Mouse (Mus musculus) forebrain, postnatal 0 days (tissue): ENCODE results near the gene Fam83b. TPM values are rescaled to one million over a fixed set of nuclear protein-coding genes. Genes with fewer than 3 reads are reported as not detected.

ENCODE experiments used
- ATAC-seq: fragments of 200-750 bp; cut with Nextera tagmentation; 2 replicates; pipeline ENCODE4 v1.8.0; 2017; ENCODE audit warnings: mild to moderate bottlenecking, moderate library complexity
- DNase-seq: peaks from one replicate; pipeline ENCODE4 v3.0.0-alpha.2; 2015
- H3K27ac ChIP-seq: fragments of 300-500 bp; sonication (generic); 2 replicates; pipeline ENCODE4 v1.5.1; 2014; ENCODE audit warnings: low read depth, mild to moderate bottlenecking, antibody characterized with exemption, low read length, moderate library complexity, mixed read lengths
- H3K27me3 ChIP-seq: fragments of 300-500 bp; sonication (generic); 2 replicates; pipeline ENCODE4 v1.6.1; 2014; ENCODE audit warnings: mild to moderate bottlenecking, low read length, mixed read lengths; ENCODE audit not compliant: insufficient read depth
- H3K36me3 ChIP-seq: fragments of 300-500 bp; sonication (generic); 2 replicates; pipeline ENCODE4 v1.6.1; 2014; ENCODE audit warnings: mild to moderate bottlenecking, moderate library complexity; ENCODE audit not compliant: insufficient read depth
- H3K4me1 ChIP-seq: fragments of 300-500 bp; sonication (generic); 2 replicates; pipeline ENCODE4 v1.6.1; 2014; ENCODE audit warnings: antibody characterized with exemption; ENCODE audit not compliant: insufficient read depth
- H3K4me2 ChIP-seq: fragments of 300-500 bp; sonication (generic); 2 replicates; pipeline ENCODE4 v1.6.1; 2014; ENCODE audit warnings: low read depth, mild to moderate bottlenecking, moderate library complexity
- H3K4me3 ChIP-seq: fragments of 300-500 bp; sonication (generic); 2 replicates; pipeline ENCODE4 v1.5.1; 2014; ENCODE audit warnings: low read depth, low read length, mixed read lengths
- H3K9ac ChIP-seq: fragments of 300-500 bp; sonication (generic); 2 replicates; pipeline ENCODE4 v1.6.1; 2014; ENCODE audit warnings: mild to moderate bottlenecking
- H3K9me3 ChIP-seq: fragments of 300-500 bp; sonication (generic); 2 replicates; pipeline ENCODE4 v1.6.1; 2016; ENCODE audit warnings: low read length
- CTCF ChIP-seq: sonication (generic); IDR thresholded peaks from 2 replicates; pipeline ENCODE4 v1.5.1; 2016; ENCODE audit warnings: antibody characterized with exemption, control low read depth, low read depth
- WGBS: fragments of 180-500 bp; shearing (Covaris S2); extraction: QIAGEN DNeasy Blood & Tissue Kit; methylation state at CpG from one replicate; pipeline ENCODE4 v1.1.7; 2014; 5-methylcytosine and 5-hydroxymethylcytosine counted together
- polyA plus RNA-seq: library from polyadenylated mRNA; unstranded; fragments of >200 nt; fragmentation: Nextera tagmentation; extraction: Ambion mirVana; gene quantifications from 2 replicates; pipeline ENCODE4 v1.2.1, GENCODE M21; 2015
- total RNA-seq: library from RNA; depleted of rRNA; stranded (reverse); fragments of >200 nt; gene quantifications from 2 replicates; pipeline ENCODE4 v1.2.3, GENCODE M21; 2014; rRNA removed

Fam83b gene
- total and polyA plus RNA-seq, 2 experiments from 2014 or later = 0.10 to 0.18 TPM

DNA sequence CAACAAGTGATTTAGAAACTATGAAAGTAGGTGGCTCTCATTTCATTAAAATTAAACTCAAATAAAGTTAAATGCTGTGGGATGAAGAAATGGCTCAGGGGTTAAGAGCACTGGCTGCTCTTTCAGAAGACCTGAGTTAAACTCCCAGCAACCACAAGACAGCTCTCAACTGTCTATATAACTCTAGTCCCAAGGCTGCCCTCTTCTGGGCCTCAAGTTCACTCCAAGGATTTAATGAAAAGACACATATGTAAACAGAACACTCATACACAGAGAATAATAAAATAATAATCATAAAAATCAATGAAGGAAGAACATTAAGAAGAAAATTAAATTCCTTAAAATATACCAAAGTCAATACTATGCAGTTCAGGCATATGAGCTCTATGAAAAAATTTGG lies 105.4 kb downstream of the Fam83b start:
- Histone ChIP-seq H3K9ac (no peak overlapping the region), H3K9me3 (no peaks in the 10 kb centered on the region), H3K36me3 (no peaks in the 10 kb centered on the region), H3K27me3 (no peaks in the 10 kb centered on the region), H3K27ac (no peak overlapping the region), H3K4me1 (no peaks in the 10 kb centered on the region), H3K4me2 (no peak overlapping the region), H3K4me3 (no peak overlapping the region)
- no peak for TF ChIP-seq CTCF
- ATAC-seq (no peak), DNase-seq (no peak)

DNA sequence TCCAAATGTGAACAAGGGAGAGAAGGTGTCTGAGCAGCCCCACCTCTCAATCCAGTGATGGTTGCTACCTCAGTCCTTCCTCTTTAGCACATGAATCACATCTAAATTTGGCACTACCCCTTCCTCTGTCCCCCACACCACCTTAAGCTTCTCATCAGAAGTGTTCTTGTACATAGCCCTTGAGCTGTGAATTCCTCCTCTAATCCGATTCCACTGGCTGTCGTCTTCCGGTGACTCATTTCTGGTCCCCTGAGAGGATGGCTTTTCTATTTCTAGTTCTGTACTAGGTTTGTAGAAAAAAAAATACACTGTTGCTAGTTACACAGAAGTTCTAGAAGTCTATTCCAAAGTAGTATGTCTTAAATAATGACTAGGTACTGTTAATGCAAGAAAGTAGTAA lies 111.2 kb downstream of the Fam83b start:
- no peak overlapping the region for H3K4me3 ChIP-seq
- no peak for DNase-seq
- H3K27me3 ChIP-seq = no peaks in the 10 kb centered on the region
- no peak overlapping the region for H3K27ac ChIP-seq
- H3K9ac ChIP-seq = no peak overlapping the region
- no peak overlapping the region for H3K4me2 ChIP-seq
- no peaks in the 10 kb centered on the region for H3K9me3 ChIP-seq
- H3K36me3 ChIP-seq = no peaks in the 10 kb centered on the region
- H3K4me1 ChIP-seq = no peaks in the 10 kb centered on the region
- TF ChIP-seq CTCF = no peak
- 94% methylated on average over 3 of the region's 3 CpGs for WGBS
- ATAC-seq = no peak

Other genes starting within 250 kb of the Fam83b start
- gene Hcrtr2, start 243.3 kb downstream of the Fam83b start, total RNA-seq = 5.6 and 8.2 TPM in 2 replicates
- 2.1 and 4.5 TPM in 2 replicates for gene Hcrtr2, start 243.3 kb downstream of the Fam83b start, polyA plus RNA-seq